Mouse (Mus musculus) adrenal gland, adult 18-20 months (tissue): ENCODE results near the gene Zscan5b. TPM values are rescaled to one million over a fixed set of nuclear protein-coding genes. Genes with fewer than 3 reads are reported as not detected.

ENCODE experiments used
- total RNA-seq, 2 experiments: library from RNA; stranded (reverse); gene quantifications; 1 replicate in 1 of 2; 2 replicates in 1 of 2; pipeline ENCODE4 v1.2.3; 2021

Gene Zscan5b
- total RNA-seq, 2 experiments from 2014 or later, result not detected

Other genes starting within 250 kb of the Zscan5b start
- not detected for gene Vmn1r65, start 211.3 kb upstream of the Zscan5b start, total RNA-seq
- gene Nlrp4c, start 177.1 kb upstream of the Zscan5b start, total RNA-seq, result not detected
- gene Zfp787, start 66.3 kb upstream of the Zscan5b start, total RNA-seq, result 10 to 100 TPM; 43.2 to 47.7 TPM
- 10 to 100 TPM; 25.8 to 27.0 TPM for gene Zfp444, start 50.1 kb upstream of the Zscan5b start, total RNA-seq
- not detected for gene Galp, start 25.2 kb upstream of the Zscan5b start, total RNA-seq
- gene Epp13, start 30.4 kb downstream of the Zscan5b start, total RNA-seq, result not detected
- gene Zfp667, start 64.3 kb downstream of the Zscan5b start, total RNA-seq, result 1 to 10 TPM; 5.1 to 6.3 TPM
- 1 to 10 TPM; 3.1 to 3.3 TPM for gene Zfp583, start 109.0 kb downstream of the Zscan5b start, total RNA-seq
- under 1 TPM; 0.53 to 0.80 TPM for gene Gm3854, start 121.5 kb downstream of the Zscan5b start, total RNA-seq
- 1 to 10 TPM; 2.1 to 3.3 TPM for gene Zfp78, start 141.0 kb downstream of the Zscan5b start, total RNA-seq
- 1 to 10 TPM; 2.1 to 3.3 TPM for gene Zfp28, start 161.0 kb downstream of the Zscan5b start, total RNA-seq
- gene Smim17, start 176.4 kb downstream of the Zscan5b start, total RNA-seq, result under 1 TPM; 0.38 to 0.73 TPM
- not detected for gene Gm20715, start 188.0 kb downstream of the Zscan5b start, total RNA-seq
- gene Olfr1344, start 216.4 kb downstream of the Zscan5b start, total RNA-seq, result not detected
- not detected for gene Olfr1336, start 233.9 kb downstream of the Zscan5b start, total RNA-seq
- not detected for gene Olfr1346, start 244.8 kb downstream of the Zscan5b start, total RNA-seq